Mouse (Mus musculus) olfactory bulb, adult 2 months (tissue): Measurements from ENCODE around the gene Mrps26.

Experiments
- CTCF ChIP-seq: fragments of 200-500 bp; IDR thresholded peaks from 2 replicates; pipeline ENCODE4 v1.5.1; 2012; ENCODE audit warnings: low read depth, mild to moderate bottlenecking, low read length, moderate library complexity; ENCODE audit not compliant: insufficient read depth
- POLR2A ChIP-seq: fragments of 200-500 bp; IDR thresholded peaks from 2 replicates; pipeline ENCODE4 v1.6.1; 2012; ENCODE audit warnings: mild to moderate bottlenecking, low read depth, low read length, moderate library complexity; ENCODE audit not compliant: insufficient read depth

- TF ChIP-seq POLR2A: no peak
- no peak for TF ChIP-seq CTCF
Measured at GRCm38 (mm10) chr2:130602195-130602594, 38.7 kb downstream of the Mrps26 start.
